Mouse (Mus musculus): Measurements from ENCODE around the gene Mef2d.

Gene Mef2d

GRCm38 (mm10) chr3:88141787-88142523, at the start of gene Mef2d:
Gene Mef2d, plus strand, starts transcription at chr3:88142372.
- DNase-seq, result peak; percentile 98

- DNase-seq, result no peak
These were observed 48.0 kb upstream of the Mef2d start for GRCm38 (mm10) chr3:88094126-88094525.

GRCm38 (mm10) chr3:88097666-88098065, 44.5 kb upstream of the Mef2d start:
- no peak for DNase-seq

GRCm38 (mm10) chr3:88100251-88100650, 41.9 kb upstream of the Mef2d start:
- DNase-seq, result no peak

GRCm38 (mm10) chr3:88101736-88102135, 40.4 kb upstream of the Mef2d start:
- no peak for DNase-seq

- peak; percentile 34 for DNase-seq
These were observed 40.0 kb upstream of the Mef2d start for GRCm38 (mm10) chr3:88102196-88102595.

- peak; percentile 27 for DNase-seq
These were observed 39.6 kb upstream of the Mef2d start for GRCm38 (mm10) chr3:88102611-88103010.

- DNase-seq, result no peak
These were observed 36.0 kb upstream of the Mef2d start for GRCm38 (mm10) chr3:88106126-88106525.

- DNase-seq, result no peak
These were observed 33.0 kb upstream of the Mef2d start for GRCm38 (mm10) chr3:88109126-88109525.

- no peak for DNase-seq
These were observed 27.8 kb upstream of the Mef2d start for GRCm38 (mm10) chr3:88114396-88114795.

- peak; percentile 34 for DNase-seq
These were observed 22.0 kb upstream of the Mef2d start for GRCm38 (mm10) chr3:88120117-88120651.

- DNase-seq, result no peak
These were observed 20.7 kb upstream of the Mef2d start for GRCm38 (mm10) chr3:88121164-88122131.

GRCm38 (mm10) chr3:88125195-88125594, 17.0 kb upstream of the Mef2d start:
- DNase-seq, result no peak

GRCm38 (mm10) chr3:88126181-88126580, 16.0 kb upstream of the Mef2d start:
- DNase-seq, result no peak

- no peak for DNase-seq
These were observed 14.5 kb upstream of the Mef2d start for GRCm38 (mm10) chr3:88127636-88128035.

GRCm38 (mm10) chr3:88128056-88128455, 14.1 kb upstream of the Mef2d start:
- DNase-seq, result no peak

GRCm38 (mm10) chr3:88129006-88129405, 13.2 kb upstream of the Mef2d start:
- DNase-seq, result no peak

GRCm38 (mm10) chr3:88131071-88131470, 11.1 kb upstream of the Mef2d start:
- DNase-seq, result no peak

GRCm38 (mm10) chr3:88132492-88132891, 9.7 kb upstream of the Mef2d start:
- no peak for DNase-seq

- peak; percentile 57 for DNase-seq
These were observed 8.9 kb upstream of the Mef2d start for GRCm38 (mm10) chr3:88133187-88133771.

- DNase-seq, result no peak
These were observed 5.8 kb upstream of the Mef2d start for GRCm38 (mm10) chr3:88136346-88136745.

- DNase-seq, result no peak
These were observed 5.2 kb upstream of the Mef2d start for GRCm38 (mm10) chr3:88136945-88137494.

GRCm38 (mm10) chr3:88137821-88138220, 4.4 kb upstream of the Mef2d start:
- DNase-seq, result peak; percentile 25
